Mouse (Mus musculus): ENCODE measurements around the gene Neu4.
"Not testable (repeated sequence)": the region's sequence is repeated elsewhere in the genome, so short reads cannot be mapped to it uniquely, and the experiment has no call there.

DNA sequence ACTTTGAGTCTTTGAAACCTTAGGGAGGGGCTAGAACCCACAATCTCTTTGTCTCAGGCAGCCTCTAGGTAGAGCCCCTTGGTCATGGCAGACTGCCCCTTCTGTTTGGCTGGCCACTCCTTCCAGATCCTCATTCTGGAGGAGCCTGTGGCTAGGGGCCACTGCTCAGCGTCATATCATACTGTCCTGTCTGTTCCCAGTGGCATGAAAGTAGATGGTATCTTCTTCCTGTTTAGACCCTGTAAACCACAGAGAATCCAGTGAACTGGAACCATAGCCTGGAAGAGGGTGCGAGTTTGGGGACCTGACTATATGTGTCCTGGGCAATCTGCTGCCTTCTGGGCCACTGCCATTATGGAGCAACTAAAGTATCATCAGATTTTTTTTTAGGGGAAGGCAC, 29.2 kb upstream of the Neu4 start:
- not testable (repeated sequence) for TF ChIP-seq POLR2A (IDR thresholded peaks at IDR 0.05; ENCODE audit: low read depth, low read length); CTCF (IDR thresholded peaks at IDR 0.05; ENCODE audit: borderline replicate concordance, insufficient read depth, low read length)
